Mouse (Mus musculus) forebrain, embryonic 15.5 days (tissue): Measurements from ENCODE around the gene Cyp1b1. TPM values are rescaled to one million over a fixed set of nuclear protein-coding genes. Genes with fewer than 3 reads are reported as not detected.

ENCODE experiments used
- ATAC-seq: fragments of 200-750 bp; cut with Nextera tagmentation; replicated peaks from 2 replicates; pipeline ENCODE4 v1.8.0; 2017; ENCODE audit warnings: mild to moderate bottlenecking, moderate TSS enrichment, moderate library complexity
- H3K27ac ChIP-seq: fragments of 300-500 bp; sonication (generic); replicated peaks from 2 replicates; pipeline ENCODE4 v1.5.1; 2015; ENCODE audit warnings: mild to moderate bottlenecking, inconsistent platforms
- H3K27me3 ChIP-seq: fragments of 300-500 bp; sonication (generic); 2 replicates; pipeline ENCODE4 v1.6.1; 2015; ENCODE audit warnings: inconsistent platforms
- H3K36me3 ChIP-seq: fragments of 300-500 bp; sonication (generic); 2 replicates; pipeline ENCODE4 v1.6.1; 2015; ENCODE audit warnings: mild to moderate bottlenecking, inconsistent platforms
- H3K4me1 ChIP-seq: fragments of 300-500 bp; sonication (generic); 2 replicates; pipeline ENCODE4 v1.6.1; 2015; ENCODE audit warnings: inconsistent platforms
- H3K4me2 ChIP-seq: fragments of 300-500 bp; sonication (generic); replicated peaks from 2 replicates; pipeline ENCODE4 v1.6.1; 2015; ENCODE audit warnings: mild to moderate bottlenecking, inconsistent platforms
- H3K4me3 ChIP-seq: fragments of 300-500 bp; sonication (generic); 2 replicates; pipeline ENCODE4 v1.5.1; 2015; ENCODE audit warnings: mild to moderate bottlenecking, inconsistent platforms
- H3K9ac ChIP-seq: fragments of 300-500 bp; sonication (generic); replicated peaks from 2 replicates; pipeline ENCODE4 v1.6.1; 2015; ENCODE audit warnings: mild to moderate bottlenecking, inconsistent platforms
- H3K9me3 ChIP-seq: fragments of 300-500 bp; sonication (generic); 2 replicates; pipeline ENCODE4 v1.6.1; 2016; ENCODE audit warnings: inconsistent platforms
- WGBS: fragments of 180-500 bp; shearing (Covaris S2); methylation state at CpG from one replicate; pipeline ENCODE4 v1.1.7; 2015; ENCODE audit warnings: mixed read lengths; 5-methylcytosine and 5-hydroxymethylcytosine counted together
- polyA plus RNA-seq: library from polyadenylated mRNA; unstranded; fragments of >200 nt; fragmentation: Nextera tagmentation; extraction: Ambion mirVana; gene quantifications from 2 replicates; pipeline ENCODE4 v1.2.1, GENCODE M21; 2015

Cyp1b1 gene
- polyA plus RNA-seq, 1 experiment from 2014 or later: 3.5 TPM

GRCm38 (mm10) chr17:79663393-79664105 lies 51.3 kb downstream of the Cyp1b1 start:
- no peaks in the 10 kb centered on the region for H3K4me1 ChIP-seq
- H3K27ac ChIP-seq: no peak overlapping the region
- H3K36me3 ChIP-seq: no peaks in the 10 kb centered on the region
- H3K9me3 ChIP-seq: no peaks in the 10 kb centered on the region
- no peak overlapping the region for H3K4me3 ChIP-seq
- H3K4me2 ChIP-seq: no peak overlapping the region
- 23% methylated on average over 3 of the region's 3 CpGs for WGBS
- no peak for ATAC-seq
- H3K9ac ChIP-seq: no peak overlapping the region
- no peaks in the 10 kb centered on the region for H3K27me3 ChIP-seq

GRCm38 (mm10) chr17:79661848-79662247 lies 53.0 kb downstream of the Cyp1b1 start:
- Histone ChIP-seq H3K9ac (no peak overlapping the region), H3K36me3 (no peaks in the 10 kb centered on the region), H3K4me1 (no peaks in the 10 kb centered on the region), H3K4me3 (no peak overlapping the region), H3K27ac (no peak overlapping the region), H3K4me2 (no peak overlapping the region), H3K27me3 (no peaks in the 10 kb centered on the region), H3K9me3 (no peaks in the 10 kb centered on the region)
- no peak for ATAC-seq
- 82% methylated on average over 9 of the region's 9 CpGs for WGBS

DNA sequence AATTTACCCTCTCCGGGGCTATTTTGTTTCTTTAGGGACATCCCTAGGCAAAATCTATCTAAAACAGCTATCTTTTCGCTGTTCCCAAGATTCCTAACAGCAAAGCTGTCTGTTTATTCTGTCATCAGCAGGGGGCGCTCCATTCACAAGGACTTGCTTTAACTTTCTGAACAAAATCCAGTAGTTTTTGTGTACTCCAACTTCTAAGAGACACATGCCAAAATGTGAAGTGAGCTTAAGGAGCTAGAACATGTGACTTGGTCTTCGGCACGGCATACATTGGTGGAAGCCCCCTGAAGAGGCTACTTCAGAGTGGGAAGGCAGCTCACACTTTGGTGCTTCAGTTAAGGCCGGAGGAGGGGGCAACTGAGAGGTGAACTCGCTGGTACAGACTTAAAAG lies 53.5 kb downstream of the Cyp1b1 start:
- Histone ChIP-seq H3K9me3 (no peaks in the 10 kb centered on the region), H3K27ac (no peak overlapping the region), H3K27me3 (no peaks in the 10 kb centered on the region), H3K4me3 (no peak overlapping the region), H3K9ac (no peak overlapping the region), H3K4me1 (no peaks in the 10 kb centered on the region), H3K36me3 (no peaks in the 10 kb centered on the region), H3K4me2 (no peak overlapping the region)
- ATAC-seq: no peak
- WGBS: 35% methylated on average over 7 of the region's 7 CpGs

DNA sequence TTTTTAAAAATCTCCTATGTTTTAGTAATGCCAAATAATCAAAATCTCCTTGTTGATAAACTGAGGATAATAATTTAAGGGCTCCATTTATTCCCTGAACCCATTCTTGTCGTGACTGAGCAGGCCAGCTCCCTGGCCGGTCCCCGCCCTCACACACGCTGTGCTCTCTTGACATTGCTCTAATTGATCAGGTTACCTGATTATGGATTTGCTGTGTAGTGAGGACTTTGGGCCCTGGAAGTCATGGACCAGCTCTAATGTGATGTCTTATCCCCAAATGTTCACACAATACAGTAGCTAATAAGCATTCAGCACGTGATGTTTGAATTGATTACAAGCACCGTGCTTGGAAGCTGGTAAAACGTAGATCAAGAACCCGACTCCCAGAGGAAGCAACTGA lies 56.0 kb downstream of the Cyp1b1 start:
- 73% methylated on average over 8 of the region's 8 CpGs for WGBS

GRCm38 (mm10) chr17:79658452-79658851 lies 56.4 kb downstream of the Cyp1b1 start:
- no peak overlapping the region for H3K4me3 ChIP-seq
- H3K36me3 ChIP-seq: no peaks in the 10 kb centered on the region
- no peak overlapping the region for H3K4me2 ChIP-seq
- H3K9me3 ChIP-seq: no peaks in the 10 kb centered on the region
- H3K9ac ChIP-seq: no peak overlapping the region
- ATAC-seq: no peak
- no peaks in the 10 kb centered on the region for H3K4me1 ChIP-seq
- H3K27ac ChIP-seq: no peak overlapping the region
- H3K27me3 ChIP-seq: no peaks in the 10 kb centered on the region
- 66% methylated on average over 3 of the region's 3 CpGs for WGBS

More for the DNA sequence above, 56.0 kb downstream of the Cyp1b1 start:
- Histone ChIP-seq H3K4me3 (no peak overlapping the region), H3K9me3 (no peaks in the 10 kb centered on the region), H3K4me1 (no peaks in the 10 kb centered on the region), H3K4me2 (no peak overlapping the region), H3K27ac (no peak overlapping the region), H3K27me3 (no peaks in the 10 kb centered on the region), H3K9ac (no peak overlapping the region), H3K36me3 (no peaks in the 10 kb centered on the region)
- ATAC-seq: no peak

- 72% methylated on average over 9 of the region's 9 CpGs for WGBS
- Histone ChIP-seq H3K4me2 (no peak overlapping the region), H3K9ac (no peak overlapping the region), H3K27ac (no peak overlapping the region), H3K4me3 (no peak overlapping the region), H3K9me3 (no peaks in the 10 kb centered on the region), H3K4me1 (no peaks in the 10 kb centered on the region), H3K36me3 (no peaks in the 10 kb centered on the region), H3K27me3 (no peaks in the 10 kb centered on the region)
- no peak for ATAC-seq
These were observed 57.1 kb downstream of the Cyp1b1 start for GRCm38 (mm10) chr17:79657785-79658184.

GRCm38 (mm10) chr17:79654187-79654586 lies 60.7 kb downstream of the Cyp1b1 start:
- Histone ChIP-seq H3K4me3 (no peak overlapping the region), H3K36me3 (no peaks in the 10 kb centered on the region), H3K9ac (no peak overlapping the region), H3K4me2 (no peak overlapping the region), H3K9me3 (no peaks in the 10 kb centered on the region), H3K27me3 (no peaks in the 10 kb centered on the region), H3K27ac (no peak overlapping the region), H3K4me1 (no peaks in the 10 kb centered on the region)
- no peak for ATAC-seq
- 52% methylated on average over 3 of the region's 3 CpGs for WGBS

GRCm38 (mm10) chr17:79653171-79653570 lies 61.7 kb downstream of the Cyp1b1 start:
- H3K4me3 ChIP-seq: no peak overlapping the region
- no peaks in the 10 kb centered on the region for H3K4me1 ChIP-seq
- H3K9ac ChIP-seq: no peak overlapping the region
- no peak overlapping the region for H3K4me2 ChIP-seq
- no peak overlapping the region for H3K27ac ChIP-seq
- no peaks in the 10 kb centered on the region for H3K27me3 ChIP-seq
- ATAC-seq: no peak
- H3K36me3 ChIP-seq: no peaks in the 10 kb centered on the region
- no peaks in the 10 kb centered on the region for H3K9me3 ChIP-seq
- 79% methylated on average over 1 of the region's 1 CpGs for WGBS

Other genes starting within 250 kb of the Cyp1b1 start
- gene Rmdn2, start 103.2 kb downstream of the Cyp1b1 start, polyA plus RNA-seq: 4.4 and 5.9 TPM in 2 replicates
- 35.2 and 35.4 TPM in 2 replicates for gene Atl2, start 181.1 kb upstream of the Cyp1b1 start, polyA plus RNA-seq